ENCODE assay signal across 29 mouse cellular contexts in genomic region chr16:89935398-89935797, GRCm38 (mm10).
A peak's percentile ranks its signal among the peaks of the same experiment; 100 is the strongest.
DNase-seq lines count a peak whose midpoint lies in the region; ATAC-seq and TF ChIP-seq lines count a peak whose summit lies in the region.
"Had no signal": no experiment of that assay in that cellular context is flagged by ENCODE, and none has a peak within 500 bp of the region (broad histone marks: within the 10 kb centered on the region; RNA-seq: fewer than 3 reads in every experiment).

No protein-coding gene starts in this region.

- peak; percentile 12 for DNase-seq in kidney, adult 11 months
- no peak for DNase-seq in kidney, postnatal 4 days
- peak; percentile 6 to 19 for DNase-seq in kidney, adult 8-10 months
- DNase-seq in kidney, postnatal 10 days, result no peak
- peak; percentile 0 for DNase-seq in liver, adult 2 months (ENCODE audit: extremely low read depth, low read depth, low spot score)
- DNase-seq in liver, embryonic 11.5 days (ENCODE audit: low spot score), result no peak
- DNase-seq in kidney, postnatal 14 days, result peak; percentile 9
- no peak for DNase-seq in forebrain, postnatal 0 days
- DNase-seq: adrenal gland, postnatal 10 days; adrenal gland, postnatal 36 days; B cell, adult 2 months; cerebellum, postnatal 36 days; embryo, embryonic 11 days; gastrocnemius, postnatal 10 days; gastrocnemius, postnatal 36 days; heart, adult 2 months; heart, postnatal 14 days; heart, postnatal 4 days had no signal

- no peak for TF ChIP-seq CTCF in liver, adult 2 months (IDR thresholded peaks at IDR 0.05; ENCODE audit: low read depth, low read length)
- TF ChIP-seq CTCF in forebrain, postnatal 0 days (IDR thresholded peaks at IDR 0.05; ENCODE audit: low read depth), result no peak

- H3K9me3 ChIP-seq in liver, embryonic 11.5 days (ENCODE audit: control insufficient read depth, low read length), result no peaks in the 10 kb centered on the region
- H3K9me3 ChIP-seq in forebrain, postnatal 0 days (ENCODE audit: low read length), result no peaks in the 10 kb centered on the region
- H3K9me3 ChIP-seq: embryonic facial prominence, embryonic 10.5 days; embryonic facial prominence, embryonic 13.5 days; forebrain, embryonic 12.5 days; forebrain, embryonic 15.5 days; heart, embryonic 10.5 days; heart, embryonic 13.5 days had no signal

- no peak overlapping the region for H3K4me3 ChIP-seq in liver, adult 2 months (ENCODE audit: insufficient read depth, low read depth, low read length)
- H3K4me3 ChIP-seq in liver, embryonic 11.5 days (ENCODE audit: low read depth, low read length), result no peak overlapping the region
- no peak overlapping the region for H3K4me3 ChIP-seq in forebrain, postnatal 0 days (ENCODE audit: low read depth, low read length)
- H3K4me3 ChIP-seq: embryonic facial prominence, embryonic 10.5 days; embryonic facial prominence, embryonic 13.5 days; erythroblast, embryonic 14.5 days; forebrain, embryonic 12.5 days; forebrain, embryonic 15.5 days; heart, adult 2 months; heart, embryonic 10.5 days; heart, embryonic 13.5 days had no signal

- H3K36me3 ChIP-seq in liver, adult 2 months (ENCODE audit: control insufficient read depth, insufficient read depth, low read length), result no peaks in the 10 kb centered on the region
- H3K36me3 ChIP-seq in liver, embryonic 11.5 days (ENCODE audit: control insufficient read depth, insufficient read depth, low read length), result no peaks in the 10 kb centered on the region
- no peaks in the 10 kb centered on the region for H3K36me3 ChIP-seq in forebrain, postnatal 0 days (ENCODE audit: insufficient read depth)
- H3K36me3 ChIP-seq: embryonic facial prominence, embryonic 10.5 days; embryonic facial prominence, embryonic 13.5 days; forebrain, embryonic 12.5 days; forebrain, embryonic 15.5 days; G1E; heart, embryonic 10.5 days; heart, embryonic 13.5 days had no signal

- no peaks in the 10 kb centered on the region for H3K27me3 ChIP-seq in liver, adult 2 months (ENCODE audit: control insufficient read depth, insufficient read depth, low read length)
- no peaks in the 10 kb centered on the region for H3K27me3 ChIP-seq in liver, embryonic 11.5 days (replicated peaks; ENCODE audit: control insufficient read depth, insufficient read depth, low read length)
- H3K27me3 ChIP-seq in forebrain, postnatal 0 days (ENCODE audit: insufficient read depth, low read length), result no peaks in the 10 kb centered on the region
- H3K27me3 ChIP-seq: CH12.LX; embryonic facial prominence, embryonic 13.5 days; forebrain, embryonic 12.5 days; forebrain, embryonic 15.5 days; heart, embryonic 13.5 days; Patski had no signal

- H3K79me2 ChIP-seq in liver, adult 2 months (ENCODE audit: control insufficient read depth, insufficient read depth, low read length), result no peaks in the 10 kb centered on the region

- H3K4me1 ChIP-seq in liver, adult 2 months (ENCODE audit: control insufficient read depth, insufficient read depth, low read length), result no peaks in the 10 kb centered on the region
- peaks cover 8% of the 10 kb centered on the region for H3K4me1 ChIP-seq in liver, embryonic 11.5 days (replicated peaks; ENCODE audit: control insufficient read depth, insufficient read depth, low read length)
- H3K4me1 ChIP-seq in forebrain, postnatal 0 days (ENCODE audit: insufficient read depth), result no peaks in the 10 kb centered on the region
- H3K4me1 ChIP-seq: forebrain, embryonic 15.5 days had no signal

- H3K9ac ChIP-seq in liver, adult 2 months (ENCODE audit: low read depth, low read length), result no peak overlapping the region
- H3K9ac ChIP-seq in liver, embryonic 11.5 days (ENCODE audit: low read depth, low read length), result no peak overlapping the region
- H3K9ac ChIP-seq in forebrain, postnatal 0 days, result no peak overlapping the region
- H3K9ac ChIP-seq: embryonic facial prominence, embryonic 13.5 days; forebrain, embryonic 12.5 days; forebrain, embryonic 15.5 days; heart, embryonic 13.5 days; hindbrain, embryonic 14.5 days had no signal

- H3K4me2 ChIP-seq in liver, embryonic 11.5 days, result no peak overlapping the region
- no peak overlapping the region for H3K4me2 ChIP-seq in forebrain, postnatal 0 days (ENCODE audit: low read depth)
- H3K4me2 ChIP-seq: embryonic facial prominence, embryonic 13.5 days; forebrain, embryonic 12.5 days; forebrain, embryonic 15.5 days; heart, embryonic 13.5 days; hindbrain, embryonic 14.5 days had no signal

- no peak for TF ChIP-seq POLR2A in liver, adult 2 months (IDR thresholded peaks at IDR 0.05; ENCODE audit: extremely low read depth, insufficient read depth, low read length)

- no peak for ATAC-seq in liver, embryonic 11.5 days (replicated peaks; ENCODE audit: low FRiP score)
- ATAC-seq in forebrain, postnatal 0 days, result no peak
- ATAC-seq: forebrain, embryonic 15.5 days; Patski had no signal

- no peak overlapping the region for H3K27ac ChIP-seq in liver, adult 2 months (replicated peaks; ENCODE audit: insufficient read depth, low read depth, low read length)
- no peak overlapping the region for H3K27ac ChIP-seq in liver, embryonic 11.5 days (ENCODE audit: low read depth, low read length)
- no peak overlapping the region for H3K27ac ChIP-seq in forebrain, postnatal 0 days (ENCODE audit: low read depth, low read length)
- H3K27ac ChIP-seq: embryonic facial prominence, embryonic 10.5 days; embryonic facial prominence, embryonic 13.5 days; forebrain, embryonic 12.5 days; forebrain, embryonic 15.5 days; heart, adult 2 months; heart, embryonic 10.5 days; heart, embryonic 13.5 days; hindbrain, embryonic 14.5 days had no signal

- WGBS in liver, adult 2 months, result 44% methylated on average over 12 of the region's 12 CpGs
- WGBS in liver, embryonic 11.5 days, result 80% methylated on average over 12 of the region's 12 CpGs
- 87% methylated on average over 12 of the region's 12 CpGs for WGBS in forebrain, postnatal 0 days

Comparison
In these comparisons a context has a peak if more than half of its experiments do, and no peak if none do; other contexts are left out.
1. DNase-seq: peak in kidney, adult 11 months (single experiment), kidney, adult 8-10 months (2 of 2), liver, adult 2 months (single experiment) and kidney, postnatal 14 days (single experiment); none in kidney, postnatal 4 days (0 of 2), kidney, postnatal 10 days (single experiment), liver, embryonic 11.5 days (single experiment) and forebrain, postnatal 0 days (single experiment).